Mouse (Mus musculus): ENCODE measurements around the gene Mysm1.

DNA sequence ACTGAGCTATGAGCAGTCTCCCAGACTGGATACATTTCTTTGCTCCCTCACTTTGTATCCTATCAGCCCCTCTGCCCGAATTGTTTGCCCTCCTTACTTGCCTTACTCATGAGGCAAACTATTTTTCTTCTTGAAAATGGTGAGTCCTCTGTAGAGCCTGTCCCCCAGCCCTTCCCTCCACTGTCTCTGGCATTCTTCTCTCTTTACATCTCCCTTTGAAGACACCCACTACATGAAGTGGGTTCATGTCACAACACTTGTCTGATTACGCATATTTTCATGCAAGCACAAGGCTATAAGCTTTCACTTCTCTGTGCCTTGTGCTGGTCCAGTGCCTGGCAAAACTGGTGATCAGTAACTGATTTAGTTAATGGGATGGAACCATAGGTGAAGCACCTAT is 41.3 kb upstream of the Mysm1 start:
- TF ChIP-seq CTCF (conservative IDR thresholded peaks at IDR 0.05; ENCODE audit: insufficient read depth, insufficient read length, low read depth, low read length) (no peak), POLR2A (IDR thresholded peaks at IDR 0.05; ENCODE audit: low read depth, low read length) (no peak)
